Mouse (Mus musculus): ENCODE results near the gene M6pr.

DNA sequence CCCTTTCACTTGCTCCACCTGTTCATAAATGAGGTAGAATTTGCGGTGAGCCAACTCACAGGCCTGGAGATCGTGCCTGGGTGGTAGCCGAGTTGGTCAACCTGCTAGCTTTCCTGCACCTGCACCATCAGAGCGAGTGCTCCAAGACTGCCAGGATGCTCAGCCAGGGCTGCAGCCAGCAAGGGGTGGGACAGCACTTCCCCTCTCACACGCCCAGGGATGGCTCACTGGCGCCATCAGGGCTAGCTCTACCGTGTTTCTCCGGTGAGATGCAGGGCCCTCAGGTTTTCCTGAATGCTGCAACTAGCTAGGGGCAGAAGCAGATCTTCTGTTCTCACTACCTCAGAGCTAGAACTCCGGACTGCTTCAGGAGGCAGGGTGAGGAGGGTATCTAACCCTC is 47.4 kb downstream of the M6pr start:
- TF ChIP-seq POLR2A (IDR thresholded peaks at IDR 0.05; ENCODE audit: low read depth, low read length) = no peak
- TF ChIP-seq CTCF (conservative IDR thresholded peaks at IDR 0.05; ENCODE audit: insufficient read depth, insufficient read length, low read depth, low read length) = no peak
